Mouse (Mus musculus): Measurements from ENCODE around the gene Pard3b. TPM values are rescaled to one million over a fixed set of nuclear protein-coding genes. Genes with fewer than 3 reads are reported as not detected.

The Pard3b gene
- polyA plus RNA-seq, 1 experiment from 2014 or later: 15.4 TPM

DNA sequence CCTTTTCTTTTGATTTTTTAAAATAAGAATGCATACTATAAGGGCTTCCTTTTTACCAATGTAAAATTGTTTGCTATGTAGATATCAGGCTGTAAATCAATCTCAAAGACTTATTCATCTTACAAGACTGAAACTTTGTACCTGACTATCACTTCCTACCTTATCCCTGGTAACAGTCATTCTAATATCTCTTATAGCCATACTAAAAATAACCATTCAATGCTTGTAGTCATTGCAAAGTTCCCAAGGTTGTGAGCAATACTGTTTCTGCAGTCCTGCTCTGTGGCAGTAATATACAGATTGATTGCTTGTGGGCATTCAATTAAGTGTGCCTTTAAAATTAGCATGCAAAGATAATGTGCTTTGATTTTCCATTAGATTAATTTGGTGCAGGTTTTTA, 72.9 kb downstream of the Pard3b start:
- H3K4me3 ChIP-seq (ENCODE audit: low read depth, low read length): no peak overlapping the region
- no peaks in the 10 kb centered on the region for H3K27me3 ChIP-seq (ENCODE audit: control insufficient read depth, insufficient read depth, low read length)
- H3K27ac ChIP-seq (ENCODE audit: low read depth, low read length): no peak overlapping the region
- no peak overlapping the region for H3K4me2 ChIP-seq (ENCODE audit: low read depth, low read length, severe bottlenecking)
- no peak overlapping the region for H3K9ac ChIP-seq (ENCODE audit: low read length)
- ATAC-seq (replicated peaks; ENCODE audit: low FRiP score): no peak
- no peaks in the 10 kb centered on the region for H3K9me3 ChIP-seq (ENCODE audit: control insufficient read depth, low read length)
- DNase-seq (ENCODE audit: low spot score): no peak
- no peaks in the 10 kb centered on the region for H3K36me3 ChIP-seq (ENCODE audit: control insufficient read depth, insufficient read depth, low read length)
- no peaks in the 10 kb centered on the region; the same call in 1 of the 2 replicates for H3K4me1 ChIP-seq (replicated peaks; ENCODE audit: control insufficient read depth, insufficient read depth, low read length)

DNA sequence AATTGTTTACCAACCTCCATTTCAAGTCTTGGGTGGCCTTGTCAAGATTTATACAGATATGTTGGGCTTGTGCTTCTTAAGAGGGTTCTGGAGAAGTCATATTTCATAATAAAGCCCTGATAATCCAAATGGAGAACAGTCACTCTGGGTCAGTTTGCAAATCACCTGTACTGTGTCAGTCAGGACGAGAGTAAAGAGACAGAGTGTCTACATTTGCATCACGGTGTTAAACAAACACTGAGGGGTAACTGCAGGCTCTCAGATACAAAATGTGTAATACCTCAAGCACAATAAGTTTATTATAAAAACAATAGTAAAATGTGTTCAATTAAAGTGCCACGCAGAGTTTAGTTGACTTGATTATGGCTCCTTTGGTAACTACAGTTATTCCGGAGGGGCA, 91.0 kb downstream of the Pard3b start:
- ATAC-seq (replicated peaks; ENCODE audit: low FRiP score) (no peak), DNase-seq (ENCODE audit: low spot score) (no peak)
- 71% methylated on average over 4 of the region's 4 CpGs for WGBS
- no peaks in the 10 kb centered on the region for H3K27me3 ChIP-seq (ENCODE audit: control insufficient read depth, insufficient read depth, low read length)
- H3K4me1 ChIP-seq (replicated peaks; ENCODE audit: control insufficient read depth, insufficient read depth, low read length): no peaks in the 10 kb centered on the region
- H3K36me3 ChIP-seq (ENCODE audit: control insufficient read depth, insufficient read depth, low read length): no peaks in the 10 kb centered on the region
- H3K9ac ChIP-seq (ENCODE audit: low read length): no peak overlapping the region
- H3K27ac ChIP-seq (ENCODE audit: low read depth, low read length): no peak overlapping the region
- H3K4me3 ChIP-seq (ENCODE audit: low read depth, low read length): no peak overlapping the region
- no peak overlapping the region for H3K4me2 ChIP-seq (ENCODE audit: low read depth, low read length, severe bottlenecking)
- H3K9me3 ChIP-seq (ENCODE audit: control insufficient read depth, low read length): no peaks in the 10 kb centered on the region

DNA sequence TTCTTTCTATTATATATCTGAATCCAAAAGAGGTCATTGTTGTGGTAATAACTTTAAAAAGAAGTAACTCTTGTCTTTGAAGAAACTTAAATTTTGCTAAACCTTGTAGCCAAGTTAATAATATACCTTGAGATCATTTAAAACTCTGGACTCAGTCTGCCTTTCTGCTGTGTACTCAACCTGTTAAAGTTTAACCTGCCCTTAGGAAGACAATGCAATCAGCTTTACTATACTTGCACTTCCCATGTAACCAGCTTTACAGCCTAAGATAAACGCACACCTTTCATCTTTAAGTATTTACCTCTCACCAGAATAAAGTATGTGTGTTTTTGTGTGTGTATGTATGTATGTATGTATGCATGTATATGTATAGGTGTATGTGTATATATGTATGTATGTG, 97.9 kb downstream of the Pard3b start:
- Histone ChIP-seq H3K27me3 (ENCODE audit: control insufficient read depth, insufficient read depth, low read length) (no peaks in the 10 kb centered on the region), H3K27ac (ENCODE audit: low read depth, low read length) (no peak overlapping the region), H3K4me3 (ENCODE audit: low read depth, low read length) (no peak overlapping the region), H3K9me3 (ENCODE audit: control insufficient read depth, low read length) (no peaks in the 10 kb centered on the region), H3K36me3 (ENCODE audit: control insufficient read depth, insufficient read depth, low read length) (no peaks in the 10 kb centered on the region), H3K4me1 (replicated peaks; ENCODE audit: control insufficient read depth, insufficient read depth, low read length) (no peaks in the 10 kb centered on the region), H3K9ac (ENCODE audit: low read length) (no peak overlapping the region), H3K4me2 (ENCODE audit: low read depth, low read length, severe bottlenecking) (no peak overlapping the region)
- ATAC-seq (replicated peaks; ENCODE audit: low FRiP score) (no peak), DNase-seq (ENCODE audit: low spot score) (no peak)
- WGBS: 89% methylated on average over 1 of the region's 1 CpGs

DNA sequence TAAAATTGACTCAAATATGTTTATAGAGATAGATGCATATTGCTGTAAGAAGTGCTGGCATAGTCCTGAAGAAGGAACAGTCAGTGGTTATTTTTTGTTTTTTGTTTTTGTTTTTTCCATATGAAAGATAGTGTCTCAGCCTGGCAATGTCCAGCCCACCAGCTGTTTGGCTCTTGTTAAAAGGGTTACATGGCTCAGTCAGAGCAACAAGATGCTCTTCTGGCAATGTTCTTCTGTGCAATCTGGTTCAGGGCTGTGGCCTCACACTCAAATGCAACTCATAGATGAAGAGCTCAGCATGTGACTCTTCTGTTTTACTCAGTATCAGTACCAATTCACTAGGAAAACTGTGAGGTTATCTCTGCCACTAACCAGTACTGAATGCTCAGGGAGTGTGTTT, 104.2 kb downstream of the Pard3b start:
- H3K27me3 ChIP-seq (ENCODE audit: control insufficient read depth, insufficient read depth, low read length): no peaks in the 10 kb centered on the region
- no peak overlapping the region for H3K4me2 ChIP-seq (ENCODE audit: low read depth, low read length, severe bottlenecking)
- H3K9me3 ChIP-seq (ENCODE audit: control insufficient read depth, low read length): no peaks in the 10 kb centered on the region
- H3K4me3 ChIP-seq (ENCODE audit: low read depth, low read length): no peak overlapping the region
- H3K36me3 ChIP-seq (ENCODE audit: control insufficient read depth, insufficient read depth, low read length): no peaks in the 10 kb centered on the region
- no peak overlapping the region for H3K27ac ChIP-seq (ENCODE audit: low read depth, low read length)
- DNase-seq (ENCODE audit: low spot score): no peak
- no peaks in the 10 kb centered on the region for H3K4me1 ChIP-seq (replicated peaks; ENCODE audit: control insufficient read depth, insufficient read depth, low read length)
- no peak for ATAC-seq (replicated peaks; ENCODE audit: low FRiP score)
- H3K9ac ChIP-seq (ENCODE audit: low read length): no peak overlapping the region

DNA sequence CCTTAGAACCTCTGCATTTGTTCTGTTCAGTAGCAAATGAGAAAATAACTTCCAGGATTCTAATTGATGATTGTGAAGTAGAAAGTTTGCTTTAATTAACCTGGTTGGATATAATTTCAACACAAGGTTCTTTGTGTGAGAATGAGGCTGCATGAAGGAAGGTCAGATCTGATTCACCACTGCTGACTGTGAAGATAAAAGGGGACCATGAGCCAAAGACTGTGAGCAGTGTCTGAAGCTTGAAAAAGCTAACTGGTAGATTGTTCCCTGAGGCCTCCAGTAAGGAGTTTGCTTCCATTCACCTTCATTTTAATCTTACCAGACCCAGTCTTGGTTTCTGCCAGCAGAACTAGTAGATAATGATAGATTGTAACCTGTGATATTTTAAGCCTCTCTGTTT, 108.9 kb downstream of the Pard3b start:
- Histone ChIP-seq H3K4me3 (ENCODE audit: low read depth, low read length) (no peak overlapping the region), H3K27ac (ENCODE audit: low read depth, low read length) (no peak overlapping the region), H3K4me2 (ENCODE audit: low read depth, low read length, severe bottlenecking) (no peak overlapping the region), H3K4me1 (replicated peaks; ENCODE audit: control insufficient read depth, insufficient read depth, low read length) (no peaks in the 10 kb centered on the region), H3K27me3 (ENCODE audit: control insufficient read depth, insufficient read depth, low read length) (no peaks in the 10 kb centered on the region), H3K9ac (ENCODE audit: low read length) (no peak overlapping the region), H3K9me3 (ENCODE audit: control insufficient read depth, low read length) (no peaks in the 10 kb centered on the region), H3K36me3 (ENCODE audit: control insufficient read depth, insufficient read depth, low read length) (no peaks in the 10 kb centered on the region)
- DNase-seq (ENCODE audit: low spot score) (no peak), ATAC-seq (replicated peaks; ENCODE audit: low FRiP score) (no peak)

DNA sequence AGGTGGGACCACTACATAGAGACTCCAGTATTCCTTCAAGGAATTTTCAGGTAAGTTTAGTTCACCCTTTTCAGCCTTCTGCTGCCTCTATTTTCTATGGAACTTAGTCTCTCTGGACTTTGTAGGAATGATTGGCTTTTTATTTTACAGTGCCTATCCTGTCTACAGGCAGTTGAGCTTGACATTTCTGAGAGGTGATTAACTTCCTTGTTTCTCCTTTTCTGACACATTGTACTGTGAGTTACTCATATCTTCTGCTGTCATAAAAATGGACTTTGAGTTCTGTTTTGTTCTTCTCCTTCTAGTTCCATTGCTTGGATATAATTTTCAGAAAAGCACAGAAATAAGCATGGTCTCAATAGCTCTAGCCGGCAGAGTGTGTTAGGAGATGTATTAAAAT, 112.4 kb downstream of the Pard3b start:
- Histone ChIP-seq H3K4me2 (ENCODE audit: low read depth, low read length, severe bottlenecking) (no peak overlapping the region), H3K27me3 (ENCODE audit: control insufficient read depth, insufficient read depth, low read length) (no peaks in the 10 kb centered on the region), H3K4me1 (replicated peaks; ENCODE audit: control insufficient read depth, insufficient read depth, low read length) (no peaks in the 10 kb centered on the region), H3K27ac (ENCODE audit: low read depth, low read length) (no peak overlapping the region), H3K4me3 (ENCODE audit: low read depth, low read length) (no peak overlapping the region), H3K9me3 (ENCODE audit: control insufficient read depth, low read length) (no peaks in the 10 kb centered on the region), H3K9ac (ENCODE audit: low read length) (no peak overlapping the region), H3K36me3 (ENCODE audit: control insufficient read depth, insufficient read depth, low read length) (no peaks in the 10 kb centered on the region)
- DNase-seq (ENCODE audit: low spot score) (no peak), ATAC-seq (replicated peaks; ENCODE audit: low FRiP score) (no peak)
- WGBS: 96% methylated on average over 1 of the region's 1 CpGs

DNA sequence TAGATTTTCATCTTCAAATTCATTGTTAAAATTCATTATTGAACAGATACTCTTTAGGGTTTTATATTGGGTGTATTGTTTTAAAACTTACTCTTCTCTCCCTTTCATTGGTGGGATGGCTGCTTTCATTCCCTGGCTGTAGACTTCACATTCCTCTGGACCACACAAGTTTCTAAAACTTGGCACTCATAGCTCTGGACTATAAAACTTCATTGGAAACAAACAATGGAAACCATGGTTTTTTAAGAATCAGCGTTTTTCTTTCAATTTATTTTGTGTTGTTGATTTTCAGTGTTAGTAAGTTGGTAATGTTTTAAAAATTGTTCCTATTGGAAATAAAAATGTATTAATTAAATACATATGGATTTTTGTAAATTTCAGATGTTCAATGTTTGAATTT, 118.1 kb downstream of the Pard3b start:
- Histone ChIP-seq H3K36me3 (ENCODE audit: control insufficient read depth, insufficient read depth, low read length) (no peaks in the 10 kb centered on the region), H3K4me1 (replicated peaks; ENCODE audit: control insufficient read depth, insufficient read depth, low read length) (no peaks in the 10 kb centered on the region), H3K27me3 (ENCODE audit: control insufficient read depth, insufficient read depth, low read length) (no peaks in the 10 kb centered on the region), H3K9me3 (ENCODE audit: control insufficient read depth, low read length) (no peaks in the 10 kb centered on the region), H3K4me2 (ENCODE audit: low read depth, low read length, severe bottlenecking) (no peak overlapping the region), H3K4me3 (ENCODE audit: low read depth, low read length) (no peak overlapping the region), H3K27ac (ENCODE audit: low read depth, low read length) (no peak overlapping the region), H3K9ac (ENCODE audit: low read length) (no peak overlapping the region)
- 94% methylated on average over 1 of the region's 1 CpGs for WGBS
- ATAC-seq (replicated peaks; ENCODE audit: low FRiP score) (no peak), DNase-seq (ENCODE audit: low spot score) (no peak)

DNA sequence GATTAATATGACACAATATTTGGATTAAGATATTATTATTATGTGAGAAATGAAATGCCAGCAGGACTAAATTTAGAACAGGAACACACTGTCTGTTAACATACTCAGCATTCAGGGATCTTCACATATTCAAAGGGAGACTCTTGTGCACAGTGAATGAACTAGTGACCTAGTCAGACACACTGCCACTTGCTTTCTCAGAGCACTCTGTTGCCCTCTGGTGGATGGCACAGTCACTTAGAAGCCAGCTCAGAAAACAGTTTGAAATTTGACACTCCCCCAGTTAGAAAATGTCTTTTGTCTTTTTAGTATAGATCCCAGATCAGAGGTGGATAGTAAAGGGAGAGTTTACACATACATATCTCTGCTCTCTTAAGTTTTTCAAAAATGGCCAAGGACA, 132.6 kb downstream of the Pard3b start:
- Histone ChIP-seq H3K36me3 (ENCODE audit: control insufficient read depth, insufficient read depth, low read length) (no peaks in the 10 kb centered on the region), H3K27ac (ENCODE audit: low read depth, low read length) (no peak overlapping the region), H3K4me1 (replicated peaks; ENCODE audit: control insufficient read depth, insufficient read depth, low read length) (no peaks in the 10 kb centered on the region), H3K4me3 (ENCODE audit: low read depth, low read length) (no peak overlapping the region), H3K9ac (ENCODE audit: low read length) (no peak overlapping the region), H3K4me2 (ENCODE audit: low read depth, low read length, severe bottlenecking) (no peak overlapping the region), H3K9me3 (ENCODE audit: control insufficient read depth, low read length) (no peaks in the 10 kb centered on the region), H3K27me3 (ENCODE audit: control insufficient read depth, insufficient read depth, low read length) (no peaks in the 10 kb centered on the region)
- ATAC-seq (replicated peaks; ENCODE audit: low FRiP score) (peak; percentile 61; the same call in 1 of the 2 replicates), DNase-seq (ENCODE audit: low spot score) (peak; percentile 72)

DNA sequence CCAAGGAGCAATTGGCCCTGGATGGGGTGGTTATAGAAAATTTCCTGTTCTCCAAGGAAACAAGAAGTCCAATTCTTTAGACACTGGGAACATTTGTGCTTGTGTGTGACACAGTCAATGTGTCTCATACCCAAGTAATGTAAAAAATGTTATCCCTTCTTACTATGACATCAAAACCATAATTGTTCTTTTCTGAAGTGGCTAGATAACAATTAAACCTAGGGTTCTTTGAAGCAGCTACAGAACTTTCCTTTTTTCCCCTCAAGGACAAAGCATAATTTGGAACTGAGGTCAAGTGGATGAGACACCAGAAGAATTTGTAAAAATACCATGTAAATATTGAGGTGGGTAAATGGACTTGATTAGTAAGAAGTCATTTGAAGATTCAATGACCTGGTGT, 140.1 kb downstream of the Pard3b start:
- Histone ChIP-seq H3K4me2 (ENCODE audit: low read depth, low read length, severe bottlenecking) (no peak overlapping the region), H3K4me1 (replicated peaks; ENCODE audit: control insufficient read depth, insufficient read depth, low read length) (no peaks in the 10 kb centered on the region), H3K27ac (ENCODE audit: low read depth, low read length) (no peak overlapping the region), H3K9ac (ENCODE audit: low read length) (no peak overlapping the region), H3K9me3 (ENCODE audit: control insufficient read depth, low read length) (no peaks in the 10 kb centered on the region), H3K27me3 (ENCODE audit: control insufficient read depth, insufficient read depth, low read length) (no peaks in the 10 kb centered on the region), H3K4me3 (ENCODE audit: low read depth, low read length) (no peak overlapping the region), H3K36me3 (ENCODE audit: control insufficient read depth, insufficient read depth, low read length) (no peaks in the 10 kb centered on the region)
- ATAC-seq (replicated peaks; ENCODE audit: low FRiP score) (no peak), DNase-seq (ENCODE audit: low spot score) (no peak)

Data from forebrain, embryonic 11.5 days (tissue).